Mouse (Mus musculus) adrenal gland, postnatal 0 days (tissue): ENCODE data around the gene Btbd35f29. TPM values are rescaled to one million over a fixed set of nuclear protein-coding genes. Genes with fewer than 3 reads are reported as not detected.

Experiments
- polyA plus RNA-seq: library from polyadenylated mRNA; unstranded; fragments of >200 nt; fragmentation: Nextera tagmentation; extraction: Ambion mirVana; gene quantifications from 2 replicates; pipeline ENCODE4 v1.2.1, GENCODE M21; 2015

The Btbd35f29 gene
- not detected in 2 replicates for polyA plus RNA-seq

DNA sequence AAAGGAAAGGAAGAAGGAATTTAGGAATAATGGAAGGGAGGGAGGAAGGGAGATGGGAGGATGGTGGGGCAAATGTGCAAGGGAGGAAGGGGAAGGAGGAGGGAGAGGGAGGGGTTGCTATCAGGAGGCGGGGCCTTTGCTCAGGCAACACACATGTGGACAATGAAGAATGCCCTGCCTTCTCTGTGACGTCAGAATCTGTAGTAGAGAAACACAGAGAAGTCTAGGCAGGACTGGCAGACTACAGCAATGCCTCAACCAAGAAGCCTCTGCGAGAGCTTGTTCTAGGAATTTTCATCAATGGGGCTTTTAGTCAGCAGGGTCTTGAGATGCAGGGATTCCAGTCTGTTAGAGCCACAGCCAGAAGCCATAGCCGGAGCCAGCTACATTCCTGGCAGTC, at the start of gene Btbd35f29:
Gene Btbd35f29, plus strand, starts transcription at position 301 of the 400 bp plus-strand sequence.

Other genes with a start within 250 kb of the Btbd35f29 start
- not detected in 2 replicates for gene Spin2f, start 136.2 kb downstream of the Btbd35f29 start, polyA plus RNA-seq
- gene Btbd35f26, start 218.8 kb downstream of the Btbd35f29 start, polyA plus RNA-seq: not detected in 2 replicates